Mouse (Mus musculus) lung, embryonic 16.5 days (tissue): Measurements from ENCODE around the gene Mmrn1. TPM values are rescaled to one million over a fixed set of nuclear protein-coding genes. Genes with fewer than 3 reads are reported as not detected.

Source experiments
- ATAC-seq: fragments of 200-750 bp; cut with Nextera tagmentation; 2 replicates; pipeline ENCODE4 v1.8.0; 2017; ENCODE audit warnings: low read depth, mild to moderate bottlenecking, moderate library complexity
- H3K27ac ChIP-seq: fragments of 300-500 bp; sonication (generic); 2 replicates; pipeline ENCODE4 v1.5.1; 2014; ENCODE audit warnings: mild to moderate bottlenecking, control low read depth, low read length
- H3K27me3 ChIP-seq: fragments of 300-500 bp; sonication (generic); 2 replicates; pipeline ENCODE4 v1.6.1; 2014; ENCODE audit warnings: low read depth, low read length, mixed read lengths; ENCODE audit not compliant: control insufficient read depth, insufficient read depth
- H3K36me3 ChIP-seq: fragments of 300-500 bp; sonication (generic); 2 replicates; pipeline ENCODE4 v1.6.1; 2014; ENCODE audit warnings: low read length; ENCODE audit not compliant: control insufficient read depth, insufficient read depth
- H3K4me1 ChIP-seq: fragments of 300-500 bp; sonication (generic); replicated peaks from 2 replicates; pipeline ENCODE4 v1.6.1; 2014; ENCODE audit warnings: low read length, mixed read lengths; ENCODE audit not compliant: control insufficient read depth, insufficient read depth
- H3K4me2 ChIP-seq: fragments of 300-500 bp; sonication (generic); 2 replicates; pipeline ENCODE4 v1.6.1; 2014; ENCODE audit warnings: low read depth, low read length, control low read depth
- H3K4me3 ChIP-seq: fragments of 300-500 bp; sonication (generic); 2 replicates; pipeline ENCODE4 v1.5.1; 2014; ENCODE audit warnings: mild to moderate bottlenecking, low read length, control low read depth
- H3K9ac ChIP-seq: fragments of 300-500 bp; sonication (generic); 2 replicates; pipeline ENCODE4 v1.6.1; 2014; ENCODE audit warnings: low read length, control low read depth
- H3K9me3 ChIP-seq: fragments of 300-500 bp; sonication (generic); 2 replicates; pipeline ENCODE4 v1.6.1; 2016; ENCODE audit warnings: low read length; ENCODE audit not compliant: control insufficient read depth
- WGBS: fragments of 180-500 bp; shearing (Covaris S2); extraction: QIAGEN DNeasy Blood & Tissue Kit; methylation state at CpG from one replicate; pipeline ENCODE4 v1.1.7; 2014; 5-methylcytosine and 5-hydroxymethylcytosine counted together
- polyA plus RNA-seq: library from polyadenylated mRNA; unstranded; fragments of >200 nt; fragmentation: Nextera tagmentation; extraction: Ambion mirVana; gene quantifications from 2 replicates; pipeline ENCODE4 v1.2.1, GENCODE M21; 2015

Mmrn1 gene
- polyA plus RNA-seq, 1 experiment from 2014 or later, result 19.0 TPM

- H3K27ac ChIP-seq, result no peak overlapping the region
- WGBS, result 78% methylated on average over 6 of the region's 6 CpGs
- no peaks in the 10 kb centered on the region for H3K9me3 ChIP-seq
- no peaks in the 10 kb centered on the region for H3K36me3 ChIP-seq
- no peaks in the 10 kb centered on the region for H3K4me1 ChIP-seq
- no peak for ATAC-seq
- no peak overlapping the region for H3K4me3 ChIP-seq
- no peaks in the 10 kb centered on the region for H3K27me3 ChIP-seq
- H3K9ac ChIP-seq, result no peak overlapping the region
- no peak overlapping the region for H3K4me2 ChIP-seq
Observed at GRCm38 (mm10) chr6:61001003-61001790, 76.4 kb downstream of the Mmrn1 start.

- Histone ChIP-seq H3K4me1 (no peaks in the 10 kb centered on the region), H3K9me3 (no peaks in the 10 kb centered on the region), H3K4me2 (no peak overlapping the region), H3K27ac (no peak overlapping the region), H3K36me3 (no peaks in the 10 kb centered on the region), H3K9ac (no peak overlapping the region), H3K27me3 (no peaks in the 10 kb centered on the region), H3K4me3 (no peak overlapping the region)
- WGBS, result 55% methylated on average over 3 of the region's 3 CpGs
- no peak for ATAC-seq
Observed at GRCm38 (mm10) chr6:61003916-61004765, 79.4 kb downstream of the Mmrn1 start.

GRCm38 (mm10) chr6:61013780-61014179 is 89.0 kb downstream of the Mmrn1 start:
- H3K4me1 ChIP-seq, result no peaks in the 10 kb centered on the region
- H3K4me3 ChIP-seq, result no peak overlapping the region
- H3K9me3 ChIP-seq, result no peaks in the 10 kb centered on the region
- H3K27ac ChIP-seq, result no peak overlapping the region
- no peak overlapping the region for H3K9ac ChIP-seq
- ATAC-seq, result no peak
- no peaks in the 10 kb centered on the region for H3K27me3 ChIP-seq
- 75% methylated on average over 5 of the region's 5 CpGs for WGBS
- no peaks in the 10 kb centered on the region for H3K36me3 ChIP-seq
- no peak overlapping the region for H3K4me2 ChIP-seq

- no peak for ATAC-seq
- H3K9me3 ChIP-seq, result no peaks in the 10 kb centered on the region
- no peaks in the 10 kb centered on the region for H3K36me3 ChIP-seq
- no peak overlapping the region for H3K27ac ChIP-seq
- H3K4me3 ChIP-seq, result no peak overlapping the region
- no peaks in the 10 kb centered on the region for H3K27me3 ChIP-seq
- H3K9ac ChIP-seq, result no peak overlapping the region
- H3K4me2 ChIP-seq, result no peak overlapping the region
- H3K4me1 ChIP-seq, result no peaks in the 10 kb centered on the region
- WGBS, result 86% methylated on average over 1 of the region's 1 CpGs
Observed at GRCm38 (mm10) chr6:61019689-61020088, 94.9 kb downstream of the Mmrn1 start.

- Histone ChIP-seq H3K36me3 (no peaks in the 10 kb centered on the region), H3K4me1 (no peaks in the 10 kb centered on the region), H3K9me3 (no peaks in the 10 kb centered on the region), H3K27me3 (no peaks in the 10 kb centered on the region), H3K4me3 (no peak overlapping the region), H3K27ac (no peak overlapping the region), H3K9ac (no peak overlapping the region), H3K4me2 (no peak overlapping the region)
- no peak for ATAC-seq
- WGBS, result 74% methylated on average over 1 of the region's 1 CpGs
Observed at GRCm38 (mm10) chr6:61020995-61021394, 96.2 kb downstream of the Mmrn1 start.

- H3K9ac ChIP-seq, result no peak overlapping the region
- no peaks in the 10 kb centered on the region for H3K9me3 ChIP-seq
- H3K27me3 ChIP-seq, result no peaks in the 10 kb centered on the region
- ATAC-seq, result no peak
- 73% methylated on average over 1 of the region's 1 CpGs for WGBS
- no peak overlapping the region for H3K27ac ChIP-seq
- H3K4me1 ChIP-seq, result no peaks in the 10 kb centered on the region
- no peak overlapping the region for H3K4me3 ChIP-seq
- no peaks in the 10 kb centered on the region for H3K36me3 ChIP-seq
- H3K4me2 ChIP-seq, result no peak overlapping the region
Observed at GRCm38 (mm10) chr6:61033251-61033650, 108.5 kb downstream of the Mmrn1 start.

Other genes starting within 250 kb of the Mmrn1 start
- 46.7 and 53.1 TPM in 2 replicates for gene Snca, start 95.1 kb upstream of the Mmrn1 start, polyA plus RNA-seq